Mouse (Mus musculus) intestine, postnatal 0 days (tissue): ENCODE measurements around the gene Gm11569. TPM values are rescaled to one million over a fixed set of nuclear protein-coding genes. Genes with fewer than 3 reads are reported as not detected.
"Not testable (repeated sequence)": the region's sequence is repeated elsewhere in the genome, so short reads cannot be mapped to it uniquely, and the experiment has no call there.

Experiments
- ATAC-seq: fragments of 200-750 bp; cut with Nextera tagmentation; 2 replicates; pipeline ENCODE4 v1.8.0; 2017; ENCODE audit warnings: mild to moderate bottlenecking, moderate TSS enrichment, moderate library complexity
- H3K27ac ChIP-seq: fragments of 300-500 bp; sonication (generic); 2 replicates; pipeline ENCODE4 v1.5.1; 2014; ENCODE audit warnings: mild to moderate bottlenecking, low read depth, low read length, moderate library complexity
- H3K27me3 ChIP-seq: fragments of 300-500 bp; sonication (generic); replicated peaks from 2 replicates; pipeline ENCODE4 v1.6.1; 2014; ENCODE audit warnings: low read length, mixed read lengths; ENCODE audit not compliant: control insufficient read depth, insufficient read depth
- H3K36me3 ChIP-seq: fragments of 300-500 bp; sonication (generic); 2 replicates; pipeline ENCODE4 v1.6.1; 2014; ENCODE audit warnings: mild to moderate bottlenecking, moderate library complexity; ENCODE audit not compliant: control insufficient read depth, insufficient read depth
- H3K4me1 ChIP-seq: fragments of 300-500 bp; sonication (generic); replicated peaks from 2 replicates; pipeline ENCODE4 v1.6.1; 2014; ENCODE audit warnings: antibody characterized with exemption, low read length, mixed read lengths; ENCODE audit not compliant: control insufficient read depth, insufficient read depth
- H3K4me2 ChIP-seq: fragments of 300-500 bp; sonication (generic); replicated peaks from 2 replicates; pipeline ENCODE4 v1.6.1; 2014; ENCODE audit warnings: low read depth, mild to moderate bottlenecking, moderate library complexity
- H3K4me3 ChIP-seq: fragments of 300-500 bp; sonication (generic); 2 replicates; pipeline ENCODE4 v1.5.1; 2014; ENCODE audit warnings: low read depth, low read length
- H3K9ac ChIP-seq: fragments of 300-500 bp; sonication (generic); 2 replicates; pipeline ENCODE4 v1.6.1; 2014; ENCODE audit warnings: mild to moderate bottlenecking, low read depth, low read length
- H3K9me3 ChIP-seq: fragments of 300-500 bp; sonication (generic); 2 replicates; pipeline ENCODE4 v1.6.1; 2016; ENCODE audit warnings: mixed run types; ENCODE audit not compliant: control insufficient read depth
- CTCF ChIP-seq: sonication (generic); IDR thresholded peaks from 2 replicates; pipeline ENCODE4 v1.5.1; 2016; ENCODE audit warnings: low read depth, mild to moderate bottlenecking, control low read depth, antibody characterized with exemption, moderate library complexity
- WGBS: fragments of 180-500 bp; shearing (Covaris S2); extraction: QIAGEN DNeasy Blood & Tissue Kit; methylation state at CpG from one replicate; pipeline ENCODE4 v1.1.7; 2014; 5-methylcytosine and 5-hydroxymethylcytosine counted together
- polyA plus RNA-seq: library from polyadenylated mRNA; unstranded; fragments of >200 nt; fragmentation: Nextera tagmentation; extraction: Ambion mirVana; gene quantifications from 2 replicates; pipeline ENCODE4 v1.2.1, GENCODE M21; 2015

Gene Gm11569
- polyA plus RNA-seq, 1 experiment from 2014 or later = not detected

GRCm38 (mm10) chr11:99793367-99793766, 5.4 kb downstream of the Gm11569 start, which contains the start of gene Gm11596:
Gm11596 (minus strand) TSS chr11:99793467.
- Histone ChIP-seq H3K4me1 (no peaks in the 10 kb centered on the region), H3K27ac (no peak within 1 kb of the TSS), H3K9ac (no peak within 1 kb of the TSS), H3K4me3 (no peak within 1 kb of the TSS), H3K27me3 (no peaks in the 10 kb centered on the region), H3K4me2 (no peak within 1 kb of the TSS), H3K9me3 (no peaks in the 10 kb centered on the region), H3K36me3 (no peaks in the 10 kb centered on the region)
- WGBS = 83% methylated on average over 2 of the region's 2 CpGs
- no peak for TF ChIP-seq CTCF
- ATAC-seq = no peak

GRCm38 (mm10) chr11:99784900-99785299, 13.8 kb downstream of the Gm11569 start, which contains the start of gene Krtap4-9:
Krtap4-9 (plus strand) TSS chr11:99785200.
- H3K4me1 ChIP-seq, H3K36me3 ChIP-seq, H3K4me2 ChIP-seq, H3K9me3 ChIP-seq, H3K4me3 ChIP-seq, H3K9ac ChIP-seq, H3K27ac ChIP-seq, ATAC-seq, H3K27me3 ChIP-seq: not testable (repeated sequence)

GRCm38 (mm10) chr11:99780604-99781003, 18.1 kb downstream of the Gm11569 start, which contains the start of gene Krtap4-8:
Krtap4-8 (minus strand) TSS chr11:99780704.
- 95% methylated on average over 2 of the region's 2 CpGs for WGBS

GRCm38 (mm10) chr11:99778401-99778800, 20.3 kb downstream of the Gm11569 start:
- no peak overlapping the region for H3K27ac ChIP-seq
- H3K9ac ChIP-seq = no peak overlapping the region
- H3K4me3 ChIP-seq = no peak overlapping the region
- H3K9me3 ChIP-seq = no peaks in the 10 kb centered on the region
- WGBS = 68% methylated on average over 7 of the region's 7 CpGs
- H3K4me1 ChIP-seq = no peaks in the 10 kb centered on the region
- no peaks in the 10 kb centered on the region for H3K36me3 ChIP-seq
- no peaks in the 10 kb centered on the region for H3K27me3 ChIP-seq
- TF ChIP-seq CTCF = no peak
- no peak overlapping the region for H3K4me2 ChIP-seq
- no peak for ATAC-seq

More at GRCm38 (mm10) chr11:99780604-99781003, 18.1 kb downstream of the Gm11569 start, which contains the start of gene Krtap4-8:
- Histone ChIP-seq H3K4me1 (no peaks in the 10 kb centered on the region), H3K4me2 (no peak within 1 kb of the TSS), H3K9ac (no peak within 1 kb of the TSS), H3K4me3 (no peak within 1 kb of the TSS), H3K27me3 (no peaks in the 10 kb centered on the region), H3K36me3 (no peaks in the 10 kb centered on the region), H3K9me3 (no peaks in the 10 kb centered on the region), H3K27ac (no peak within 1 kb of the TSS)
- ATAC-seq = no peak
- TF ChIP-seq CTCF = no peak

GRCm38 (mm10) chr11:99772813-99773212, 25.9 kb downstream of the Gm11569 start, which contains the start of gene Gm11595:
Gm11595 (minus strand) TSS chr11:99772913.
- H3K36me3 ChIP-seq, ATAC-seq, H3K4me2 ChIP-seq, H3K27me3 ChIP-seq, H3K9ac ChIP-seq, H3K4me3 ChIP-seq, H3K27ac ChIP-seq, H3K4me1 ChIP-seq, H3K9me3 ChIP-seq: not testable (repeated sequence)

- H3K4me2 ChIP-seq = no peak overlapping the region
- H3K4me1 ChIP-seq = no peaks in the 10 kb centered on the region
- H3K9ac ChIP-seq = no peak overlapping the region
- no peak for ATAC-seq
- no peak overlapping the region for H3K4me3 ChIP-seq
- WGBS = 70% methylated on average over 2 of the region's 2 CpGs
- no peak for TF ChIP-seq CTCF
- H3K9me3 ChIP-seq = no peaks in the 10 kb centered on the region
- 0 out of 2 replicates have a peak, but pooled peaks cover 3% of the 10 kb centered on the region for H3K27me3 ChIP-seq
- no peaks in the 10 kb centered on the region for H3K36me3 ChIP-seq
- H3K27ac ChIP-seq = no peak overlapping the region
Measured at GRCm38 (mm10) chr11:99768410-99768809, 30.3 kb downstream of the Gm11569 start.

GRCm38 (mm10) chr11:99758877-99759276, 39.9 kb downstream of the Gm11569 start:
- Histone ChIP-seq H3K4me2 (no peak overlapping the region), H3K4me3 (no peak overlapping the region), H3K27me3 (0 out of 2 replicates have a peak, but pooled peaks cover 2% of the 10 kb centered on the region), H3K27ac (no peak overlapping the region), H3K9me3 (no peaks in the 10 kb centered on the region), H3K36me3 (no peaks in the 10 kb centered on the region), H3K4me1 (no peaks in the 10 kb centered on the region), H3K9ac (no peak overlapping the region)
- TF ChIP-seq CTCF = no peak
- ATAC-seq = no peak
- 91% methylated on average over 1 of the region's 1 CpGs for WGBS

Other genes starting within 250 kb of the Gm11569 start
- not detected in 2 replicates for gene Krtap3-3, start 248.1 kb downstream of the Gm11569 start, polyA plus RNA-seq
- gene Krtap3-2, start 242.1 kb downstream of the Gm11569 start, polyA plus RNA-seq = not detected in 2 replicates
- gene Gm11939, start 239.5 kb downstream of the Gm11569 start, polyA plus RNA-seq = not detected in 2 replicates
- 3.4 and 4.2 TPM in 2 replicates for gene Krtap3-1, start 232.3 kb downstream of the Gm11569 start, polyA plus RNA-seq
- not detected in 2 replicates for gene Krtap1-5, start 217.9 kb downstream of the Gm11569 start, polyA plus RNA-seq
- not detected in 2 replicates for gene Krtap1-4, start 215.3 kb downstream of the Gm11569 start, polyA plus RNA-seq
- not detected in 2 replicates for gene Krtap1-3, start 207.6 kb downstream of the Gm11569 start, polyA plus RNA-seq
- not detected in 2 replicates for gene Krtap9-3, start 200.8 kb downstream of the Gm11569 start, polyA plus RNA-seq
- not detected in 2 replicates for gene Gm11938, start 195.6 kb downstream of the Gm11569 start, polyA plus RNA-seq
- gene Gm11937, start 188.7 kb downstream of the Gm11569 start, polyA plus RNA-seq = not detected in 2 replicates
- gene Krtap2-4, start 184.1 kb downstream of the Gm11569 start, polyA plus RNA-seq = not detected in 2 replicates
- not detected in 2 replicates for gene Gm11562, start 178.5 kb downstream of the Gm11569 start, polyA plus RNA-seq
- gene Krtap4-1, start 170.7 kb downstream of the Gm11569 start, polyA plus RNA-seq = not detected in 2 replicates
- not detected in 2 replicates for gene Krtap4-2, start 163.8 kb downstream of the Gm11569 start, polyA plus RNA-seq
- gene Krtap4-7, start 154.8 kb downstream of the Gm11569 start, polyA plus RNA-seq = not detected in 2 replicates
- gene Gm11555, start 148.7 kb downstream of the Gm11569 start, polyA plus RNA-seq = not detected in 2 replicates
- gene Gm11563, start 140.0 kb downstream of the Gm11569 start, polyA plus RNA-seq = not detected in 2 replicates
- not detected in 2 replicates for gene Krtap4-6, start 133.0 kb downstream of the Gm11569 start, polyA plus RNA-seq
- gene Gm14190, start 108.2 kb downstream of the Gm11569 start, polyA plus RNA-seq = not detected in 2 replicates
- gene Gm14180, start 64.6 kb downstream of the Gm11569 start, polyA plus RNA-seq = not detected in 2 replicates
- gene Gm11595, start 26.0 kb downstream of the Gm11569 start, polyA plus RNA-seq = not detected in 2 replicates
- gene Krtap4-8, start 18.2 kb downstream of the Gm11569 start, polyA plus RNA-seq = not detected in 2 replicates
- not detected in 2 replicates for gene Krtap4-9, start 13.7 kb downstream of the Gm11569 start, polyA plus RNA-seq
- not detected in 2 replicates for gene Gm11596, start 5.5 kb downstream of the Gm11569 start, polyA plus RNA-seq
- not detected in 2 replicates for gene Gm11554, start 5.5 kb upstream of the Gm11569 start, polyA plus RNA-seq
- gene Krtap4-13, start 11.0 kb upstream of the Gm11569 start, polyA plus RNA-seq = not detected in 2 replicates
- gene Gm11564, start 16.7 kb upstream of the Gm11569 start, polyA plus RNA-seq = not detected in 2 replicates
- gene 2300003K06Rik, start 39.1 kb upstream of the Gm11569 start, polyA plus RNA-seq = not detected in 2 replicates
- gene Krtap4-16, start 52.7 kb upstream of the Gm11569 start, polyA plus RNA-seq = 0.16 TPM in 1 of 2 replicates, not detected in the other
- not detected in 2 replicates for gene Gm11568, start 59.0 kb upstream of the Gm11569 start, polyA plus RNA-seq
- gene Gm11559, start 65.5 kb upstream of the Gm11569 start, polyA plus RNA-seq = not detected in 2 replicates
- gene Krtap9-1, start 74.5 kb upstream of the Gm11569 start, polyA plus RNA-seq = not detected in 2 replicates
- not detected in 2 replicates for gene Gm11567, start 80.3 kb upstream of the Gm11569 start, polyA plus RNA-seq
- gene Krtap31-1, start 109.0 kb upstream of the Gm11569 start, polyA plus RNA-seq = not detected in 2 replicates
- gene Gm11565, start 115.8 kb upstream of the Gm11569 start, polyA plus RNA-seq = not detected in 2 replicates
- gene Krtap31-2, start 137.4 kb upstream of the Gm11569 start, polyA plus RNA-seq = not detected in 2 replicates
- not detected in 2 replicates for gene Krtap9-5, start 149.5 kb upstream of the Gm11569 start, polyA plus RNA-seq
- gene Krtap29-1, start 180.1 kb upstream of the Gm11569 start, polyA plus RNA-seq = not detected in 2 replicates
- not detected in 2 replicates for gene Krtap16-1, start 187.7 kb upstream of the Gm11569 start, polyA plus RNA-seq
- 0.16 TPM in 1 of 2 replicates, not detected in the other for gene Krtap17-1, start 195.1 kb upstream of the Gm11569 start, polyA plus RNA-seq
- gene Krt33a, start 217.3 kb upstream of the Gm11569 start, polyA plus RNA-seq = not detected in 2 replicates
- not detected in 2 replicates for gene Krt33b, start 230.9 kb upstream of the Gm11569 start, polyA plus RNA-seq
- not detected in 2 replicates for gene Krt34, start 242.6 kb upstream of the Gm11569 start, polyA plus RNA-seq